Mouse (Mus musculus): ENCODE data around the gene Smarcd1.

Smarcd1 gene

DNA sequence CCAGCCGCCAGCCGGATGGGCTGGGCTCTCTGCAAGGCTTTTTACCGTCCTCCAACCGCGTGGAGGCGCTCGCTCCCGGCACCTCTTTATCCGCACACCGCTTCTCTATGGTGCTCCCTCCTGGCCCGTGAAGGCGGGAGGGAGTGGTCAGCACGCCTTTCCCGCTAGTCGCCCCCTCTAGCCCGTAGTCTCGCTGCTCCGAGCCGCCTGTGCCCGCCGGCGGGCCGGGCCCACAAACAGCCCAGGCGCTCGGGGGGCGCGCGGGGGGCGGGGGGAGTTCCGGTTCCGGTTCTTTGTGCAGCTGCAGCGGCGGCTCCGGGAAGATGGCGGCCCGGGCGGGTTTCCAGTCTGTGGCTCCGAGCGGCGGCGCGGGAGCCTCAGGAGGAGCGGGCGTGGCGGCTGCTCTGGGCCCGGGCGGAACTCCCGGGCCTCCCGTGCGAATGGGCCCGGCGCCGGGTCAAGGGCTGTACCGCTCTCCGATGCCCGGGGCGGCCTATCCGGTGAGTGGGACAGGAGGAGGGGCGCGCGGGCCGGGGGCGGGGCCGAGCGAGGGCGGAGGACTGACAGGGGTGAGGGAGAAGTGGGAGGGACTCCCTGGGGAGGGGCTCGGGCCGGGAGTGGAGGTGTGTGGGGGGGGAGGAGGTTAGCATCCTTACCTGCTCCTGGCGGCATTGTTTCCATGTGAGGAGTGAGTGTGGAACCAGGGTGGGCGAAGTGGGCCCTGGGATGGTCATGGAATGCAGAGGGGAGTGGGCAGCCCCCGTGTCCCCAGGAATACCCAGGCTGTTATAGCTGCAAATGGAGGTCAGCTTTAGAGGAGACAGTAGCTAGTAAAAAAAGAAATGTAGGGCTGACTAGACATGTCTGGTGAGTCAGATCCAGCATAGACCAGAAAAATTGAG lies at the start of gene Smarcd1:
Gene Smarcd1 (plus strand): TSS at position 131 of the 902 bp plus-strand sequence.
- DNase-seq (ENCODE audit: low read depth), result peak; percentile 95

DNA sequence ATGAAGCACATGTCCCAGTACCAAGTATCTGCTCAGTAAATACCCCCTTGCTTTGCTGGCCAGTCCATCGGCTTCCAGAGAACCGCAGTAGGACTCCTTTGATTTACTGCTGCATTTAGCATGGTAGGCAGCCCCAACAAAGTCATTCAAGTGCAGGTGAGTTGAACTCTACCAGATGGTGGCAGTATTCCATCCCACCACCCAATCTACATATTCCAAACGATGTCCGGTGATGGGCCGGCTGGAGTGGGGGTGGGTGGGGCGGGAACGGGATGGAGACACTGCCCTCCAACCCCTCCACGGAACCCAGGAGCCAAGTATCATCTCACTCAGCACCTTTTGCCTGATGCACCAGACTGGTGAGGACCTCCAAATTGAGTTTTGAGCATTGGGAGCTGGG lies 48.6 kb upstream of the Smarcd1 start:
- peak; percentile 68 for DNase-seq (ENCODE audit: low read depth)

DNA sequence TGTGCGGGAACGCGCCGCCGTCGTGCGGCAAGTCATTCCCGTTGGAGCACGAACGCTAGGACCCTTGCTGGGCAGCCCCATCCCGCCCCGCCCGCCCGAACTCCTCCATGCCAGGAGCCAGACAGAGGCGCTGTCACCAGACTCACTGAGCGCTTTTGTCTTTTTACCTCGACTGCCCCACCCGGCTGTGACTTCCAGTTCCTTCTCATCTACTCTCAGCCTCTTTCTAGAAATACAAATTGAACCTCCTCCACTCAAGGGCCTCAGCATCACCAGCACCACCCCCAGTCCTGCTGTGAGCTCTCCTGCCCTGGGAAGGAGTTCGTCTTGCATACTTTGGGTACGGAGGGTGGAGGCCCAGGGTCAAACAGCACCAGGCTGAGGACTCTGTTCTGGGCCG lies 48.1 kb upstream of the Smarcd1 start:
- no peak for DNase-seq (ENCODE audit: low read depth)

DNA sequence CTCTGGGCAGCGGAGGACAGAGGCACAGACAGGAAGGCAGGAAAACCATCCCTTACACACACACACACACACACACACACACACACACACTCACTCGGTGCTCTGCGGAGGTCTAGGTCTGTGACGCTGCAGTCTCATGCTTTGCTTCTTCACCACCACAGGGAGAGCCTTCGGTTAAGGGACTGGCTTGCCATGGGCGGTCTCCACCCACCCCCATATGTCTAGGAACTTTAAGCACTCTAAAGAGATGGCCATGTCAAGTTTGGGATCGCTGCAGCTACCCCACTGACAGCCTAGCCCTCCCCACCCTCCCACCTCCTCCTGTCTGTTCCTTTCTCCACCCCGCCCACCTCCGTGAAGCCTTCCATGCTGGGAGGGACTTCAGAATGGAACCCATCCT lies 46.0 kb upstream of the Smarcd1 start:
- no peak for DNase-seq (ENCODE audit: low read depth)

DNA sequence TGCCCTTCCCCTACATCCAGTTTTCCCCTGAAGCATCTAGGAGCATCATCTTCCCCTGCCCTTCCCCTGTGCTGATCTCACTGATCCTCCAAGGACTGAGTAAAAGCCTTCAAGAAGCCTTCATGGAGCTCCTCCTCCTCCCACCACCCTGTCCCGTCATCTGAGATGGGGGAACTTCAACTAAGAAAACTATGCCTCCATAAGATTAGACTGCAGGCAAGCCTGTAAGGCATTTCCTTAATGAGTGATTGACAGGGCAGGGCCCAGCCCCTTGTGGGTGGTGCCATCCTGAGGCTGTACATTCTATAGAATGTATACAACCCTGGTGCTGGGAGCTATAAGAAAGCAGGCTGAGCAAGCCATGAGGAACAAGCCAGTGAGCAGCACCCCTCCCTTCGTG lies 43.5 kb upstream of the Smarcd1 start:
- peak; percentile 24 for DNase-seq (ENCODE audit: low read depth)

DNA sequence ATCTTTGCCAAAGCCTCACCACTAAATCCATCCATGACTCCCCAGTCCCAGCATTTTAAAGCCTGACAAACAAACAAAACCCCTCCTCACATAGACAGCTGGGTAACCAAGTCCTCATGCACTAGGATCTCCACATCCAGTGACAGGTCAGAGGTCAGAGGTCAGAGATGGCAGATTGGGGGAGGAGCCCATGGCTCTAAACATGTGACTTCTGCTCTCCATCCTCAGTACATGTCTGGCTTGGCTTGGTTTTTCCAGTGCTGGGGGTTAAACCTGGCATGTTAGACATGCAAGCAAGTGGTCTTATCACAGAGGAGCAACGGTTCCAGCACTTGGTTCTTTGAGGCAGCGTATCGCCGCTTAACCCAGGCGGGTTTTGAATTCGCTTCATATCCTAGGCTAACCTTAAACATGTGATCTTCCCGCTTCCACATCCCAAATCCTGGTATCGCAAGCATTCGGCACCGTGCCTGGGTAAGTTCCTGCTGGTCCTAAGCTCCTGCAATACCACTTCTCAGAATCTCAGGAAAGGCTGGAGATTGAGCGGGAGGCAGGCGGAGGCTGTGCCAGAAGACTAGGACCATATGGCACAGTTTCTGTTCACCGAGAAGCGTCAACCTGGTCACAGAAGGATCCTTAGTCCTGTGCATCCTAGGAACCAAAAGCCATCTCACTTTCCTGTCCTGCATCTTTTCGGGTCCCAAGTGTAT lies 40.7 kb upstream of the Smarcd1 start:
- no peak for DNase-seq (ENCODE audit: low read depth)

DNA sequence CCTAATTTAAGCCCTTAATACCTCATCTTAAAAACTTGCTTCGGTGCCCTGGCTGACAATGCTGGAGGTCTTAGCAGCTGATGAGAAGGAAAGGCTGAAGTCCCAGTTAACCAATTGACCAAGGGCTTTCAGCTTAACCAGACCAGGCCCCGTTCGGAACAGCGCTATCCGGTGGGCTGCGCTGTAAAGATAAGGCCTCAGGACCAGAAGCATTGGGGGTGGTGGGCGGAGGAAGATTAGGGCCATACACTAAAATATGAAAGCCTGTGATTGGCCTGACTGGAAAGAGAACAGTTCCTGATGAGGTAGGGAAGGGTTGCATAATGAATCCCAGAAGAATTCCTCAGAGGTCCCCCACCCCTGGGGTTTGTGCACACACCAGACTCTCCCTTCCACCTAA lies 39.6 kb upstream of the Smarcd1 start:
- DNase-seq (ENCODE audit: low read depth), result no peak

DNA sequence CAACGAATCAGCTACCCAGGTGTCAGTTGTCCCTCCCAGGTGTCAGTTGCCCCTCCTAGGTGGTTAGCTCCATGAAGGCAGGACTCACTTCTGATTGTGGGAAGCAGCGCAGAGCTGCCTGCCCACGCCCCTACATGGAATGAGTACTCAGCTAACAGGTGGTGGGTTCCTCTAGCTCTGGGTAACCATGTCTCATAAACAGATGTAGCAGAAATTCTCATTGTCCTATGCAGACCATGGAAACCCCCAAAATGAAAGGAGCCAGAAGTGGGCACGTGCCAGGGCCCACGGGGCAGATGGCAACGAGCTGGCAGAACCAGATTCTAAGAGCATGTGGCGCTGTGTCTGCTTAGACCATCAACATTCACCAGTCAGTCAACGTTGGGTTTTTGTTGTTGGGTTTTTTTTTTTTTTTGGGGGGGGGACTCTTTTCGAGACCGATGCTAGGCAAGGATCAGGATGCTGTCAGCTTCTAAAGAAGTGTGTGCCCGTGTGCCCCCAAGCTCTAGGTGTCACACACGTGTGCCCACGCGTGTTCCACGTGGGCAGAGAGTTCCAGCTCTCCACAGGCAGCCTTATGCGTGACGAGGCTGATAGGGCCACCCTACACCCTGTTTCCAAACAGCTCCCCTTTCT lies 37.8 kb upstream of the Smarcd1 start:
- no peak for DNase-seq (ENCODE audit: low read depth)

DNA sequence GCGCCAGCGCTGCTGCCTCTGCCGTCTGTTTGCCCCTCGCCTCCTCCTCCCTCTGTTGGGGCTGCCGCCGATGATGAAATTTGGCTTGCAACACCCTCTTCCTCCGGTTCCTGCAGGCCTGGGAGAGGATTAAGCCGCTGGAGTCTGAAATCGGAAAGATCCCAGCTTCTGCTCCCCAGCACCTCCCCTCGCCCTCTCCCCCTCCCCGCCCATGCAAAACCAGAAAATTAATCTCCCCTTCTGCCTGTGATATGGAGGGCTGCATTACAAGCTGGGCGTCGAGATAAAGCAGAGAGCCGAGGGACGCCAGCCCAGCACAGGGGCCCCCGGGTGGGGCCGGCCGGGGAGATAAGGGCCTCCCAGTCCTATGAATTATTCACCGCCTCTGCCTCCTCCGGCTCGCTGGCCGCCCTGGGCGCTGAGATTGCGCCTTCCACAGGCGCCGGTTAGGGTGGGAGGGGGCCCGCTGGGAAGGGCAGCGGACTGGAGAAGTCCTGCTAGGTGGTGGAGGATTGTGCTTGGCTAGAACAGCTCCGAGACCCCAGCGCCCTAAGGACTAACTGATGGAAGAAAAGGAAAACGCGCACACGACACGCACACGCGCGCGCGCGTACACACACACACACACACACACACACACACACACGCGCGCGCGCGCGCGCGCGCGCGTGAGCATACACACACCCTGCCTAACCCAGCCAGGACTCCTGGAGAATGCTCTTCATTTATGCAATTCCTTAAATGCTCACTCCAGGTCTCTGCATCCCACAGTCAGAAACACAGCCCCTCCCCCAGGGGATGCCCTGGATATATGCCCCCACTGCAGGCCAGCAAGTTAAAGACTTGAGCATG lies 37.1 kb upstream of the Smarcd1 start:
- no peak for DNase-seq (ENCODE audit: low read depth)

DNA sequence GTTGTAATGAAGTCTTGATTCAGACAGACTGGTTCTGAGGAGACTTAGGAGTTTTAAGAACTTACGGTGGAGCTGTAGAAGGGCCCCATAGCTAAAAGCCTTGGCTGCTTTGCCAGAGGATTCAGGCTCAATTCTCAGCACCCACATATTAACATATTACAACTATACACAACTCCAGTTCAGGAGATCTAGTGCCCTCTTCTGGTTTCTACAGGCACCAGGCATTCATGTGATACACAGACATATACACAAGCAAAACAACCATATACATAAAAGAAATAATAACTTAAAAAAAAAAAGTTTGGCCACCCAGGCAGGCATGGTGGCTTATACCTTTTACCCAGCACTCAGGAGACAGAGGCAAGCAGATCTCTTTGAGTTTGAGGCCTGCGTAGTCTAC lies 34.4 kb upstream of the Smarcd1 start:
- no peak for DNase-seq (ENCODE audit: low read depth)

DNA sequence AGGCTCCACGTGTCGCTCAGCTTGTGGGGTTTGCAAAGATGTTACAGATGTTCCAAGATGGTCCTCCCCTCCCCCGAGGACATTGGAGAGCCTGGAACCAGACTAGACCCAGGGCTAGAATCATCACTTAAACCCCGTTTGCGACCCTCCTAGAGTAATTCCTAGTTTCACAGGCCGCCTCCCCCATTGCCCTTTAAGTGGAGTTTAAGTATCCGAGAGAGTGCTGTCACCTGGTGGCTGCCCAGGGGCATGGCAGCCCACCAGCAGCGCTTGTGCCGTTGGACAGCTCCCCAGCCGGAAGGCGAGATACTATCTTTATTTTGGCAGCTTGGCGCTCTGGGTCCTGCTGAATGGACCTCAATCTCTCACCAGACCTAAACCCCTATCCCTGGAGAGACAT lies 33.0 kb upstream of the Smarcd1 start:
- DNase-seq (ENCODE audit: low read depth), result peak; percentile 78

DNA sequence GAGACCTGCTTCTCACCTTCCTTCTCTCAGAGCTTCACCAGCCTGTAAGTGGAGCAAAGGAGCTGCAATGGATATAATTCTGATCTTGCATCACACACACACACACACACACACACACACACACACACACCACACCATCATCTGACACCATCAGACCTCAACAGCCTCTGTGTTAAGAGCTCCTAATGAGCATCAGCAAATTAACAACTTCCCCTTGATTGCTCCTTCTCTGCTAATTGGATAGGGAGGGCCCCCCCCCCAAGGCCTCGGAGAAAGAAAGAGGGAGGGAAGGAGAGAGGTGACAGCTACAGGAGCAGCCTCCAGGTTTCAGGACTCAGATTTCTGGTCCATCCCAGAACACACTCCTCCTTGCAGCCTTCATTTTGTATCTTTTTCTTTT lies 32.5 kb upstream of the Smarcd1 start:
- no peak for DNase-seq (ENCODE audit: low read depth)

DNA sequence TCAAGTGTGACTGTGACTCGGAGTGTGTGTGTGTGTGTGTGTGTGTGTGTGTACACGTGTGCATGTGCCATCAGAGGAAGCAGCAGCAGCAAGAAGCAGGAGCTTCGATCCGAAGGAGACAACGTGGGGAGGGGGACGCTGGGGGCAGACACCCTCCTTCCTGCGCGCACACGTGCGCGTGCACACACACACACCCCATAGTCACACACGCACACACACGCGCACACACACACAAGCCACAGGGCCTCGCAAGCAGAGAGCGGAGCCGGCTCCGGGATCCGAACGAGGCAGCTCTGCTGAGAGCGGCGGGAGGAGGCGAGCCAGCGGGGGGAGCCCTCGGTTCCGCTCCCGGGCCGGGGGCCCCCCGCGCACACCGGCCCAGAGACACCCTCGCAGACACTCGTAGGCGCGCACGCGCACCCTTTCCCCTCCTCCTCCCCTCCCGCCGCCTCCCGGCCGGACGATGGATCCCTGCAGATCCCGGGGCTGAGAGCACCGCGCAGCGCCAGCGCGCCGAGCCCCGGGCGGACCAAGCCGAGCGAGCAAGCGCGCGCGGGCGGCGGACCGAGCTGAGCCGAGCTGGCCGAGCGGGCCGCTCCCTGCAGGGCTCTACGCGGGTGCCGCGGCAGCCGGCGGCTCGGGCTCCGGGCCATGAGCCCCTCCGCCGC lies 31.6 kb upstream of the Smarcd1 start, which contains the start of gene Asic1:
Gene Asic1 (plus strand): TSS at position 215 of the 668 bp plus-strand sequence.
- no peak for DNase-seq (ENCODE audit: low read depth)

DNA sequence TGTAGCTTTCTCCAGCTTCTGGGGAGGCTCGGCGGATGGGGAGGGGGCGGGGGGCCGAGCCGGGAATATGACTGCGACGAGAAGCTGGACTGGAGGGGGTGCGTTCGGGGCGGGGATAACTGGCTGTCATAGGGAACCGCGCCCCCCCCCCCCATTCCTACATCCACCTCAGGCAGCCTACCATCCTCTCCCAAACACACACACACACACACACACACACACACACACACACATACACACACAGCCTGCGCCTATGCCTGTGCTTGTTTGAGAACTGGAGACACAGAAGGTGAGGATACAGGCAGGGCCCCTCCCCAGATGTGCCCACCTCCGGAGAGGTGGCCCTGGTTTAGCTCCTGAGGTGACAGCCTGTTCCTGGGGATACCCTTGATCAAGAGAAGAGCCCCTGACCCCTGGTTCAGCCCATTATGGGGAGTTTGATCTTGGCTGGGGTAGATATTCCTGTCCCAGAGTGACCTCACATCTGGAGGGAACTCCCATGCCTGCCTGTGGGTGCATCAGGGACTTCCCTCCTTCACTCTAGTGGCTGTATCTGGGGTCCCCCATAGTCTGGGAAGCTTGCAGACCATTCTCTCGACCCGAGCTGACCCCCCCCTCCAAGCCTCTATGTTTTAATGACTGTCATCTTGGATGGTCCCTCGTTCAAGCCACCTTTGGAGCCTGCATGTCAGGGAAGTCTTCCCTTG lies 30.8 kb upstream of the Smarcd1 start:
- no peak for DNase-seq (ENCODE audit: low read depth)

DNA sequence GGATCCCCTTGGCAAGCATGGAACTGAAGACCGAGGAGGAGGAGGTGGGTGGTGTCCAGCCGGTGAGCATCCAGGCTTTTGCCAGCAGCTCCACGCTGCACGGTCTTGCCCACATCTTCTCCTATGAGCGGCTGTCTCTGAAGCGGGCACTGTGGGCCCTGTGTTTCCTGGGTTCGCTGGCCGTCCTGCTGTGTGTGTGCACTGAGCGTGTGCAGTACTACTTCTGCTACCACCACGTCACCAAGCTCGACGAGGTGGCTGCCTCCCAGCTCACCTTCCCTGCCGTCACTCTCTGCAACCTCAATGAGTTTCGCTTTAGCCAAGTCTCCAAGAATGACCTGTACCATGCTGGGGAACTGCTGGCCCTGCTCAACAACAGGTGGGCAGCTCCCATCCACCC lies 30.1 kb upstream of the Smarcd1 start:
- no peak for DNase-seq (ENCODE audit: low read depth)

DNA sequence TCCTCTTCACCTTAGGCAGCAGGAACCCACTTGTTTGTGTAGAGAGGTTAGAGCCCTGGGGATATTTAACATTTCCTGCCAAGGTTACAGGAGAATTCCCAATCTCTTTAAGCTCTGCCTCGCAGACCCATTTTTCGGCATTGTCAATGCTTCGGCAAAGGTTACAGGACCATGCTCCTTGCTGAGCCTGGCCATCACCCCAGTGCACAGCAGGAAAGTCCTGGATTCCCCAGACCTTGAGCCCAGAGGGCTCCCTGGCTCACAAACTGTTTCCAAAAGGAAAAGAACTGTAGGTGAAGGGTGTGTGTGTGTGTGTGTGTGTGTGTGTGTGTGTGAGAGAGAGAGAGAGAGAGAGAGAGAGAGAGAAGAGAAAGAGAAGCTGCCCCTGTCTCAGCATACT lies 27.1 kb upstream of the Smarcd1 start:
- DNase-seq (ENCODE audit: low read depth), result no peak

DNA sequence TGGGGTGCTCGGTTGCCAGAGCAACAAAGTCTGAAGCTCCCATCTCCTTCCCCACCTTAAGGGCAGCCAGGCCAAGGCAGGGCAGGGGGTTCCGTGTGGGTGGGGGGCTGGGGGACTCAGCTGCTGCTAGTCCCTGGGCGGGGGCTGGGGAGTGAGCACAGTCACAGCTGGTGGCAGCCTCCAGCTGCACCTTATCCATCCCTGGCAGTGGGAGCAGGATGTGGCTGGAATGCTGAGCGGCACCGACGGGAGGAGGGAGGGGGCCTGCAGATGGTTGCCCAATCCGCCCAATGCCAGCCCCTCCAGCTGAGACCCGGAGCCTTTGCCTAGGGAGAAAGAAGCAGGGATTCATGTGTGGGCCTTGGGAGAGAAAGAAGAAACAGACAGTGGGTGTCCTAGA lies 24.8 kb upstream of the Smarcd1 start:
- no peak for DNase-seq (ENCODE audit: low read depth)

DNA sequence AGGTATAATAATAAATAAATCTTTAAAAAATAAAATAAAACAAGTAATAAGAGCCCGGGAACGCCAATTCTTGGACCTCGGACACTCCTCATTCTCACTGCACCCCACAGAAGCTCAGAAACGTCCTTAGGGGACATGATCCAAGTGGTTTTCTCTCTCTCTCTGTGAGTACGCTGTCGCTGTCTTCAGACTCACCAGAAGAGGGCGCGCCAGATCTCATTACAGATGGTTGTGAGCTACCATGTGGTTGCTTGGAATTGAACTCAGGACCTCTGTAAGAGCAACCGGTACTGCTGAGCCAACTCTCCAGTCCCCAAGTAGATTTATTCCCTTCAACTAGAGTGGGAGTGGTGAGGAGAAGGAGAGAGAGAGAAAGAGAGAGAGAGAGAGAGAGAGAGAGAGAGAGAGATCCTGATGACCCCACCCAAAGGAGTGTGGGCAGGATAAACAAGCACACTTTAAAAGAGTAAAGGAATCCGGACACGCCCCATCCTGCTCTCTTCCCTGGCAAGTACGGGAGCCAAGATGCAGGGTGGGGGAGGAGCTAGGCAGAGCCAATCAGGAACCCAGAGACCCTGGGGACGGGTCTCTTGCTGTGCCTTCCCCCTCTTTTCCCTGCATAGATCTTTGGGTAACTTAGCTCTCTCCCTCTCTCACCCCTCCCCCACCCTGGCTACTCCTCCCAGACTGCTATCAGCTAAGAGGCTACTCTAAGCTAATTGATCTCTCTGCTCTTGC lies 23.7 kb upstream of the Smarcd1 start:
- peak; percentile 67 for DNase-seq (ENCODE audit: low read depth)

DNA sequence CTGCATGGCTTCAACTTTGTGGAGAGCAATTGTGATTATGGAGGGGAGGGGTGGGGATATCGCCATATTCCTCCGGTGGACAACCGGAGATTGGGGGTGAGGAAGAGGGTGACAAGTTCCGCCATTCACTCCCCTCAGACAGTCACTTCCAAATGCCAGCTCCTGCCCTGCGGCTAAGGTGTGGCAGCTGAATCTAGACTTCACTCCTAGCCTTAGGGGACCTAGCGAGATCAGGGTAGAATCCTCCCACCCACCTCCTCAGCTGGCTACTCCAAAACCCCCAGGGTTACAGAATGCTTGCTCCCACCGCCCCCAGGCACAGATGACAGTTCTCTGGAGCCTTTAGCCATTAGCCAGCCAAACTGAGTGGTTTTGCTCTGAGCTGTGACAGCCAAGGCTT lies 22.9 kb upstream of the Smarcd1 start:
- no peak for DNase-seq (ENCODE audit: low read depth)

DNA sequence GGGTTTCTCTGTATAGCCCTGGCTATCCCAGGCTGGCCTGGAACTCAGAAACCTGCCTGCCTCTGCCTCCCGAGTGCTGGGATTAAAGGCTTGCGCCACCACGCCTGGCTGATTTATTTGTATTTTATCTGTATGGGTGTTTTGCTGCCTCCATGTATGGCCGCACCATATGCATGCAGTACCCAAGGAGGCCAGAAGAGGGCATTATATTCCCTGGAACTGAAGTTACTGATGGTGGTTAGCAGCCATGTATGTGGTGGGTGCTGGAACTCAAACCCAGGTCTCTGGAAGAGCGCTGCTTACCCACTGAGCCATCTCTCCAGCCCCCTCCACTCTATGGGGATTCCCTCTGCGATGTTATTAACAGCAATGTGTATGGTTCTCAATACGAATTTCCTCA lies 19.0 kb upstream of the Smarcd1 start:
- peak; percentile 61 for DNase-seq (ENCODE audit: low read depth)

Measured in induced T-regulatory cell, adult 2 months (primary cell).